Mouse (Mus musculus): Measurements from ENCODE around the gene Bad.

DNA sequence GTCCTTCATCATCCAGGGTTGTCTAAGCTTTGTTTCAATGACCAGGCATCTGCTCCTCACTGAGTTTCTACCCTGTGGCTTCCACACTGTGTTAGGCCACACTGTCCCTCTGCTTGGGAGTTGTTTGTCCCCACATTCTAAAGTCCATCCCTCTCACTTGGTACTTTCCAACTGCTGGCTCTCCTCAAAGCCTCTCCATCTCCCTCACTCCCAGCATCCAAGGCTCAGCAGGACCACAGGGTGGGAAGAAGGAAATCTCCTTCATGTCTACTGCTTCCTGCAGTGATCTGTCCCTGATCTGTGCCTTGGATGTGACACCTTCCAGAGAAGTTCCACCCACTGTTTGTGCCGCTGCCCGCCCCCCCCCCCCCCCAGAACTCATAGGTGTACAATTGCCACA lies 10.7 kb upstream of the Bad start:
- TF ChIP-seq CTCF (IDR thresholded peaks at IDR 0.05; ENCODE audit: insufficient read depth, low read depth, low read length) (no peak), POLR2A (IDR thresholded peaks at IDR 0.05; ENCODE audit: insufficient read depth, low read depth, low read length) (no peak)
